Mouse (Mus musculus): ENCODE measurements around the gene Cpa5.

Cpa5 gene

GRCm38 (mm10) chr6:30610710-30611109 lies at the start of gene Cpa5:
Gene Cpa5 (plus strand): TSS chr6:30611010.
- DNase-seq: no peak

- DNase-seq: no peak
Observed at GRCm38 (mm10) chr6:30562132-30562531, 48.7 kb upstream of the Cpa5 start.

- DNase-seq: no peak
Observed at GRCm38 (mm10) chr6:30563575-30563974, 47.2 kb upstream of the Cpa5 start.

GRCm38 (mm10) chr6:30564051-30564450 lies 46.8 kb upstream of the Cpa5 start:
- DNase-seq: no peak

- no peak for DNase-seq
Observed at GRCm38 (mm10) chr6:30568069-30568468, 42.7 kb upstream of the Cpa5 start, which contains the start of gene Cpa4. Gene Cpa4 (plus strand): TSS chr6:30568369.

- no peak for DNase-seq
Observed at GRCm38 (mm10) chr6:30569331-30569730, 41.5 kb upstream of the Cpa5 start.

- DNase-seq: no peak
Observed at GRCm38 (mm10) chr6:30570012-30570411, 40.8 kb upstream of the Cpa5 start.

GRCm38 (mm10) chr6:30572456-30573311 lies 38.1 kb upstream of the Cpa5 start:
- DNase-seq: no peak

GRCm38 (mm10) chr6:30573380-30573779 lies 37.4 kb upstream of the Cpa5 start:
- DNase-seq: no peak

- DNase-seq: no peak
Observed at GRCm38 (mm10) chr6:30574945-30575344, 35.9 kb upstream of the Cpa5 start.

GRCm38 (mm10) chr6:30576477-30577203 lies 34.2 kb upstream of the Cpa5 start:
- DNase-seq: no peak

- no peak for DNase-seq
Observed at GRCm38 (mm10) chr6:30579961-30580840, 30.6 kb upstream of the Cpa5 start.

GRCm38 (mm10) chr6:30580841-30581176 lies 30.0 kb upstream of the Cpa5 start:
- no peak for DNase-seq

- DNase-seq: no peak
Observed at GRCm38 (mm10) chr6:30586886-30587442, 23.8 kb upstream of the Cpa5 start.

GRCm38 (mm10) chr6:30589819-30590218 lies 21.0 kb upstream of the Cpa5 start:
- DNase-seq: no peak

GRCm38 (mm10) chr6:30591851-30592404 lies 18.9 kb upstream of the Cpa5 start:
- no peak for DNase-seq

GRCm38 (mm10) chr6:30592417-30592974 lies 18.3 kb upstream of the Cpa5 start:
- DNase-seq: no peak

GRCm38 (mm10) chr6:30594364-30594763 lies 16.4 kb upstream of the Cpa5 start:
- no peak for DNase-seq

- DNase-seq: no peak
Observed at GRCm38 (mm10) chr6:30596230-30596898, 14.4 kb upstream of the Cpa5 start.

GRCm38 (mm10) chr6:30600033-30600432 lies 10.8 kb upstream of the Cpa5 start:
- no peak for DNase-seq

GRCm38 (mm10) chr6:30600995-30601394 lies 9.8 kb upstream of the Cpa5 start:
- DNase-seq: no peak
